Mouse (Mus musculus) hematopoietic stem cell, adult 5-6 weeks (primary cell): Measurements from ENCODE around the gene Cnn3. TPM values are rescaled to one million over a fixed set of nuclear protein-coding genes. Genes with fewer than 3 reads are reported as not detected.

Experiments used
- ATAC-seq, 2 experiments: fragments of 125-278 bp in 1 of 2; replicated peaks in 1 of 2; 2 replicates each; pipeline ENCODE4 v1.8.0; 2016 to 2017; ENCODE audit warnings: inconsistent platforms in 2 of 2, mild to moderate bottlenecking in 2 of 2, moderate number of reproducible peaks in 2 of 2, low read depth in 1 of 2, moderate TSS enrichment in 1 of 2; ENCODE audit not compliant: low FRiP score in 2 of 2, poor library complexity in 2 of 2, severe bottlenecking in 2 of 2, insufficient read depth in 1 of 2, low TSS enrichment in 1 of 2
- total RNA-seq: library from RNA; stranded (forward); fragments of 172-1452, 232-1000 nt; gene quantifications from 2 replicates; pipeline ENCODE4 v1.2.3, GENCODE M21; 2017

Gene Cnn3
- total RNA-seq, 1 experiment from 2014 or later: 44.8 TPM

- no peak for ATAC-seq
Observed at GRCm38 (mm10) chr3:121507678-121508077, 81.4 kb downstream of the Cnn3 start.

Other genes with a start within 250 kb of the Cnn3 start
- 2.3 and 6.1 TPM in 2 replicates for gene Tmem56, start 143.4 kb upstream of the Cnn3 start, total RNA-seq
- 17.7 and 24.4 TPM in 2 replicates for gene Alg14, start 134.7 kb upstream of the Cnn3 start, total RNA-seq
- gene Slc44a3, start 105.9 kb downstream of the Cnn3 start, total RNA-seq: not detected in 2 replicates
- gene 4930432M17Rik, start 244.3 kb downstream of the Cnn3 start, total RNA-seq: not detected in 2 replicates